Mouse (Mus musculus) right cerebral cortex, postnatal 25 days (tissue): ENCODE data around the gene Gm20388.

Experiments
- DNase-seq: peaks from one replicate; pipeline ENCODE4 v3.0.0; 2022

Gm20388 gene

DNA sequence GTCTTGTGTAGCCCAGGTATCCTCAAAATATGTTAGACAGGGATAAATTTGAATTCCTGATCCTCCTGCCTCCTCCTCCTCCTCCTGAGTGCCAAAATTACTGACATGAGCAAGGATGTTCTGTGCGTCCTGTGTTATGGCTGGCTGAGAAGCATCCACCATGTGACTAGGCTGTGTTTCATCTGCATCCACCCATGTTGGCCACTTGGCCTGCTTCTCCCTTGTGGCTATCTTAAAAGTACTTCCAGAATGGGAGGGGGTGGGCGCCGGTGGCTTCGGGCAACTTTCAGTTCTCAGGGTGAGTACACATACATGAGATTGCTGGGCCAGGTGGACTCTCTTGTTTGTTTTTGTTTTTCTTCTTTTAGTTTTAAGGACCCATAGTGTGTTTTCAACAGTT, 2008.5 kb downstream of the Gm20388 start:
- no peak for DNase-seq

DNA sequence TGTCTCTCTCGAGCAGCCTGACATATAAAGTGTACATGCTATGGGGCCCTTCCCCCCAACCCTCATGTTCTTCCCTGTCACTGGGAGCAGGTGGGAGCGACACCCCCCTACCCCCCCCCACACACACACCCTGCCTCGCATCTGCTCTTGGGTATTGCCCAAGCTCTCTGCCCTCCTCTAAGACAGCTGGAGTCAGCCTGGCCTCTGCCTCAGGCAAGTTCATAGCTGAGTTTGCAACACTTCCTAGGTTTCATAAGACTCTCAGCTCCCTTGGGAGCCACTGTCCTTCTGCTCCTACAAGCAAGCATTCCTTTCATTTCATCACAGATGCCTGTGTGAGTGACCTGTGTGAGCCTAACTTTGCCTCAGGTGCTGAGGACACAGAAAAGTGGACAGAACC, 2009.1 kb downstream of the Gm20388 start:
- DNase-seq, result no peak

GRCm38 (mm10) chr8:121921582-121921981, 2010.9 kb downstream of the Gm20388 start:
- DNase-seq, result no peak

GRCm38 (mm10) chr8:121922101-121922500, 2011.5 kb downstream of the Gm20388 start:
- no peak for DNase-seq

- DNase-seq, result no peak
These were observed 2014.0 kb downstream of the Gm20388 start for GRCm38 (mm10) chr8:121924681-121925080.

- DNase-seq, result peak; percentile 57
These were observed 2015.0 kb downstream of the Gm20388 start for GRCm38 (mm10) chr8:121925624-121926023.

- DNase-seq, result no peak
These were observed 2015.6 kb downstream of the Gm20388 start for GRCm38 (mm10) chr8:121926266-121926665.

- DNase-seq, result no peak
These were observed 2016.7 kb downstream of the Gm20388 start for GRCm38 (mm10) chr8:121927316-121927715.

- DNase-seq, result no peak
These were observed 2019.4 kb downstream of the Gm20388 start for GRCm38 (mm10) chr8:121930047-121930446.

DNA sequence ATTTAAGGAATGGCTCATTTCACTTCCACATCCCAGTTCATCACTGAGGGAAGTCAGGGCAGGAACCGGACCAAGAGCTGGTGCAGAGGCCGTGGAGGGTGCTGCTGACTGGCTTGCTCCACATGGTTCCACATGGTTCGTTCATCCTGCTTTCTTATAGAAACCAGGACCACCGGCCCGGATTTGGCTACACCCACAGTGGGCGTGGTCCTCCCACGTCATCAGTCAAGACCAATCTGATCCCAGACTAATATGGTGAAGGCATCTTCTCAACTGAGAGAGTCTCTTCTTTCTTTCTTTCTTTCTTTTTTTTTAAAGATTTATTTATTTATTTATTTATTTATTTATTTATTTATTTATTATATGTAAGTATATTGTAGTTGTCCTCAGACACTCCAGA, 2020.9 kb downstream of the Gm20388 start:
- DNase-seq, result no peak

DNA sequence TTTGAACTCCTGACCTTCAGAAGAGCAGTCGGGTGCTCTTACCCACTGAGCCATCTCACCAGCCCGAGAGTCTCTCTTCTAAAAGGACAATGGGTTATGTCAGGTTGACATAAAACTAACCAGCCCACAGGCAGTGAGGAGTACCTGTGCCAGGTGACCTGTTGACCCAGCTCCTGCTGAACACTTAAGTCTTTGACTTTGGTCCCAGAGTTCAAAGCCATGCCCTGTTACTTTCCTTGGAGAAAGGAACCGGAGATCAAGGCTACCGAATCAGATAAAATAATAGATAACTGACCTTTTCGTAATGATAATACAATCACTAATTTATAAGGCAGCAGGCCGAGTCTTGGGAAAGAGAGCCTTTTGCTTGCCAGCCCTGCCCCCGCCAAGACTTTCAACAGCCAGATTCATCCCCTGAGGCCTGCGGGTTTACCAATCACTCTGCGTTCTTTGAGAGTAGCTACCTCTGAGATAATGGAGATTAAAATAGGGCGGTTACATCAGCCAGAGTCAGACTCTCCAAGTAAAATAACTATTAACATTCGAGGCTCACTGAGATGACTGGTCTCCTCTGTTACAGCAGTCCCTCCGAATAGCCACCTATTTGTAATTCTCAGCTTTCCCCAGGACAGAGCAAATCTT, 2021.5 kb downstream of the Gm20388 start:
- DNase-seq, result no peak

- DNase-seq, result no peak
These were observed 2022.3 kb downstream of the Gm20388 start for GRCm38 (mm10) chr8:121932668-121933520.

GRCm38 (mm10) chr8:121934506-121934905, 2023.9 kb downstream of the Gm20388 start:
- no peak for DNase-seq

GRCm38 (mm10) chr8:121934923-121935322, 2024.3 kb downstream of the Gm20388 start:
- no peak for DNase-seq

DNA sequence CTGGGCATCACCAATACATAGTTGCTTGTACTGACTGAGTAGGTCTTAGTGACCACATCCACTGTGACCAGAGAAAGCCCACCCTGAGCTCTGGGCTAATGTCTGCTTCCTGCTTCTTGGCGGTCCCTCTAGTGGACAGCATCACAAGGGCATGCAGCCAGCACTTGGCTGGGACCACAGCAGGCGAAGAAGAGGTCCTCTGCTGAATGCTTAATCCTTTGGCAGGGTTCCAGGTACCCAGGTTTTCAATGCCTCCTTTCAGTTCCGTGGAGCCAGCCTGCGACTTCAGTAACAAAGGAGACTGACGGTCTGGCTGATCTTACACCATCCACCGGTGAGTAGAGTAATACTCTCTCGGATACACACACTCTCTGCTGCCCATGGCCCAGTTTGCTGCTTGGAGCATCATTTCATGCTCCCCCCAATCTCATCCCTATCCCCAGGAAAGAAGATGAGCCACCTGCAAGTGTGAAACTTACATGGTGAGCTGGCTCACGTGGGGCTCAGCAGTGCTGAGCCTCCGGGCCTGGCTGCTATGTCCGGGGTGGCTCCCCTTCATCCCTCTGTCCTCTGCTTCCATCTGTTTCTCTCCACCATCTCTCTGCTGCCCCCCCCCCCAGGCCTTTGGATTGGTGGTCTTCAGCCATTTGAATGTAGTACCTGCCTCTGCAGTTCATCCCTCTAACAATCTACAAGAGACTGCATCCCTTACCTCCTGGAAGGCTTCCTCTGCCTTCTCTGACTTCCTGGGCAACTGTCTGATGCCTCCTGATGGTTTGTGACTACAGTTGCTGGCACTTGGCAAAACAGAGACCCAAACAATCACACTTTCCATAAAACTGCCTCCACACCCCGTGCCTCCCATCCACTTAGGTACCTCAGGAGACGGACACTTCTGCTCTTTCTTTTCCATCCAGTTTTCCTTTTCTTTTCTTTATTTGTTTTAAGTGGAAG, 2025.0 kb downstream of the Gm20388 start:
- peak; percentile 55 for DNase-seq

DNA sequence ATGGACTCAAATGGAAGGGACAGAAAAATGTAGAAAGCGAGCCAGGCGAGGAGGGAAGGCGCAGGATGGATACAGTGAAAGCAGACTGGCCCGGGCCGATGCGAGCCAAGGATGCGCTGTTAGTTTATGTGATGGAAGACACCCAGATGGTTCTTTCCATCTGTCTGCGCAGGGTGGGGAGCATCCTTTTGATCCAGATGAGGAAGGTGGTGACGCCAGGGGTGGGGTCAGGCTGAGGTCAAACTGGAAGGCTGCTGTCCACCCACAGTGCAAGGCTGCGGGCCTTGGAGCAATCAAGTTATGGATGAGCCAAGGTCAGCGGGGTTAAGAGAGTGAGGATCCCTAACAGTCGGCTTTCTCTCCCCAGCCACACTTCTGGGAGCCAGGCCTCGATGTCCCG, 2025.8 kb downstream of the Gm20388 start:
- DNase-seq, result no peak

GRCm38 (mm10) chr8:121938732-121939131, 2028.1 kb downstream of the Gm20388 start:
- DNase-seq, result no peak

DNA sequence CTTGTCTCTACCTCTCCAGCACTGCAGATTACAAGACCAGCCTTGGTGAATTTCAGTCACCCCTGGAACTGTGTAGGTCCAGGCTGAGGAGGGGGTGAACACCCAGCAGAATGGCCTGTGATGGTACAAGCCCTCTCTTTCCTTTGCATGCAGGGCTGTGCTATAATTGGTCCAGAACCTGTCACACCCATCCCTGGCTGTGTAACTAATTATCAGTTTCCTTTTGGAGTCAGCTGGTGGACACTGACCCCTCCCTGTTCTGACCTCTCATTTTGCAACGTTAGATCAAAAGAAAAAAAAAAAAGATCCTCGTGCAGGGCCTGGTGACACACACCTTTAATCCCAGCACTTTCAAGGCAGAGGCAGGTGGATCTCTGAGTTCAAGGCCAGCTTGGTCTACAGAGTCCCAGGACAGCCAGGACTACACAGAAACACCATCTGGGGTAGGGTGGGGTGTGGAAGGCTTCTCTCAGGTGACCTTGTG, 2032.5 kb downstream of the Gm20388 start:
- no peak for DNase-seq

- no peak for DNase-seq
These were observed 2033.1 kb downstream of the Gm20388 start for GRCm38 (mm10) chr8:121943716-121944115.

DNA sequence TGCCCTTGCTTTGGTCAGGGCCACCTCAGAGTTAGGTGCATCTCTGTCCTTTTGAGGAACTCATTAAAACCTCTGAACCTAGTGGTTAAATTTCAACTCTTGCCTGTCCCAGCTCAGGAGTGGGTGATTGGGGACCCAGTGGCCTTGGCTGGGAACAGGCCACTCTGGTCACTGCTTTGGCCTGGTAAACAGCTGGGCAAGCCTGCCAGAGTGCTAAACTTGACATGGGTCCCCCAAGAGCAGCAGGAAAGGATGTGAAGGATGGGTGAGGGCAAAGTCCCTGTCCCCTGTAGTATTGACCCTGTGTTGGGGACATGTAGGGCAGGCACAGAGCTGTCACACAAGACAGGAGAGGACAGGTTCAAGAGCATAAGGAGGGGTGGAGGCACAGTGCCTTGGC, 2034.2 kb downstream of the Gm20388 start, which contains the start of gene Car5a:
Gene Car5a (minus strand): TSS at position 74 of the 400 bp plus-strand sequence.
- DNase-seq, result no peak

GRCm38 (mm10) chr8:121946351-121946750, 2035.7 kb downstream of the Gm20388 start:
- DNase-seq, result no peak

- no peak for DNase-seq
These were observed 2036.6 kb downstream of the Gm20388 start for GRCm38 (mm10) chr8:121947047-121947752.
